Mouse (Mus musculus) small intestine, adult 2 months (tissue): Measurements from ENCODE around the gene Fbxw7. TPM values are rescaled to one million over a fixed set of nuclear protein-coding genes. Genes with fewer than 3 reads are reported as not detected.

Experiments used
- H3K27ac ChIP-seq: fragments of 200-500 bp; 2 replicates; pipeline ENCODE4 v1.5.1; 2012; ENCODE audit warnings: low read depth, low read length, control low read depth, inconsistent platforms; ENCODE audit not compliant: insufficient read depth
- H3K27me3 ChIP-seq: fragments of 200-500 bp; 2 replicates; pipeline ENCODE4 v1.6.1; 2012; ENCODE audit warnings: mild to moderate bottlenecking, moderate library complexity, low read length, inconsistent platforms; ENCODE audit not compliant: control insufficient read depth, insufficient read depth
- H3K36me3 ChIP-seq: fragments of 200-500 bp; 2 replicates; pipeline ENCODE4 v1.6.1; 2012; ENCODE audit warnings: mild to moderate bottlenecking, low read length, control low read depth, inconsistent platforms; ENCODE audit not compliant: control insufficient read depth, insufficient read depth
- H3K4me1 ChIP-seq: fragments of 200-500 bp; 2 replicates; pipeline ENCODE4 v1.6.1; 2012; ENCODE audit warnings: low read length, inconsistent platforms, mixed read lengths; ENCODE audit not compliant: control insufficient read depth, insufficient read depth, insufficient read length
- H3K4me3 ChIP-seq: fragments of 200-500 bp; 2 replicates; pipeline ENCODE4 v1.5.1; 2012; ENCODE audit warnings: low read depth, mild to moderate bottlenecking, control low read depth, inconsistent platforms, low read length, moderate library complexity
- CTCF ChIP-seq: fragments of 200-500 bp; IDR thresholded peaks from 2 replicates; pipeline ENCODE4 v1.5.1; 2012; ENCODE audit warnings: low read depth, mild to moderate bottlenecking, control low read depth, inconsistent platforms, low read length, moderate library complexity, mixed read lengths; ENCODE audit not compliant: insufficient replicate concordance, insufficient read length; ENCODE audit errors: extremely low read depth
- POLR2A ChIP-seq: fragments of 200-500 bp; IDR thresholded peaks from 2 replicates; pipeline ENCODE4 v1.6.1; 2012; ENCODE audit warnings: low read depth, mild to moderate bottlenecking, control low read depth, inconsistent platforms, low read length, moderate library complexity
- WGBS: fragments of 180-500 bp; shearing (Covaris S2); methylation state at CpG from one replicate; pipeline ENCODE4 v1.1.7; 2018; 5-methylcytosine and 5-hydroxymethylcytosine counted together
- polyA plus RNA-seq: library from polyadenylated mRNA; depleted of rRNA; stranded (reverse); fragments of >200 nt; gene quantifications from 2 replicates; pipeline ENCODE4 v1.2.3, GENCODE M21; 2012; rRNA removed

The Fbxw7 gene
- polyA plus RNA-seq: 0.61 and 1.3 TPM in 2 replicates

- Histone ChIP-seq H3K4me3 (peak within 1 kb of the TSS; percentile 95), H3K27me3 (no peaks in the 10 kb centered on the region), H3K27ac (peak within 1 kb of the TSS; percentile 93), H3K36me3 (no peaks in the 10 kb centered on the region; the same call in 1 of the 2 replicates), H3K4me1 (peaks cover 3% of the 10 kb centered on the region)
- TF ChIP-seq POLR2A (no peak), CTCF (no peak)
- 1% methylated on average over 72 of the region's 76 CpGs for WGBS
Observed at GRCm38 (mm10) chr3:84814762-84815381, at the start of gene Fbxw7. Gene Fbxw7 (plus strand): TSS chr3:84815268.

- TF ChIP-seq POLR2A (no peak), CTCF (no peak)
- no peaks in the 10 kb centered on the region for H3K36me3 ChIP-seq
- peaks cover 4% of the 10 kb centered on the region; the same call in 1 of the 2 replicates for H3K4me1 ChIP-seq
- H3K27ac ChIP-seq: no peak overlapping the region
- 84% methylated on average over 4 of the region's 4 CpGs for WGBS
- no peaks in the 10 kb centered on the region for H3K27me3 ChIP-seq
- H3K4me3 ChIP-seq: no peak overlapping the region
Observed at GRCm38 (mm10) chr3:84768940-84769339, 46.1 kb upstream of the Fbxw7 start.

- Histone ChIP-seq H3K4me3 (no peak overlapping the region), H3K4me1 (peaks cover 6% of the 10 kb centered on the region; the same call in 1 of the 2 replicates), H3K27ac (no peak overlapping the region), H3K36me3 (no peaks in the 10 kb centered on the region), H3K27me3 (no peaks in the 10 kb centered on the region)
- WGBS: 81% methylated on average over 6 of the region's 6 CpGs
- no peak for TF ChIP-seq POLR2A
- TF ChIP-seq CTCF: no peak
Observed at GRCm38 (mm10) chr3:84769411-84769810, 45.7 kb upstream of the Fbxw7 start.

- TF ChIP-seq POLR2A (no peak), CTCF (no peak)
- H3K4me1 ChIP-seq: peaks cover 6% of the 10 kb centered on the region; the same call in 1 of the 2 replicates
- WGBS: 81% methylated on average over 6 of the region's 6 CpGs
- H3K36me3 ChIP-seq: no peaks in the 10 kb centered on the region
- H3K27me3 ChIP-seq: no peaks in the 10 kb centered on the region
- no peak overlapping the region for H3K4me3 ChIP-seq
- no peak overlapping the region for H3K27ac ChIP-seq
Observed at GRCm38 (mm10) chr3:84770518-84770917, 44.5 kb upstream of the Fbxw7 start.

- WGBS: 36% methylated on average over 2 of the region's 2 CpGs
- no peak for TF ChIP-seq CTCF
- TF ChIP-seq POLR2A: no peak
- no peak overlapping the region for H3K27ac ChIP-seq
- H3K4me3 ChIP-seq: no peak overlapping the region
- H3K27me3 ChIP-seq: no peaks in the 10 kb centered on the region
- H3K4me1 ChIP-seq: peaks cover 6% of the 10 kb centered on the region; the same call in 1 of the 2 replicates
- no peaks in the 10 kb centered on the region for H3K36me3 ChIP-seq
Observed at GRCm38 (mm10) chr3:84771980-84772379, 43.1 kb upstream of the Fbxw7 start.

- H3K27me3 ChIP-seq: no peaks in the 10 kb centered on the region
- TF ChIP-seq POLR2A: no peak
- no peak for TF ChIP-seq CTCF
- no peak overlapping the region for H3K4me3 ChIP-seq
- peaks cover 6% of the 10 kb centered on the region; the same call in 1 of the 2 replicates for H3K4me1 ChIP-seq
- no peaks in the 10 kb centered on the region for H3K36me3 ChIP-seq
- no peak overlapping the region for H3K27ac ChIP-seq
- 29% methylated on average over 8 of the region's 8 CpGs for WGBS
Observed at GRCm38 (mm10) chr3:84774246-84775066, 40.6 kb upstream of the Fbxw7 start.

- WGBS: 69% methylated on average over 6 of the region's 6 CpGs
- H3K27ac ChIP-seq: no peak overlapping the region
- no peak for TF ChIP-seq CTCF
- no peak for TF ChIP-seq POLR2A
- no peaks in the 10 kb centered on the region for H3K36me3 ChIP-seq
- no peak overlapping the region for H3K4me3 ChIP-seq
- H3K4me1 ChIP-seq: peaks cover 6% of the 10 kb centered on the region; the same call in 1 of the 2 replicates
- no peaks in the 10 kb centered on the region for H3K27me3 ChIP-seq
Observed at GRCm38 (mm10) chr3:84775067-84775423, 40.0 kb upstream of the Fbxw7 start.
